Mouse (Mus musculus) brain, embryonic 14.5 days (tissue): Measurements from ENCODE around the gene Tekt3.

ENCODE experiments used
- CTCF ChIP-seq: fragments of 200-500 bp; IDR thresholded peaks from 2 replicates; pipeline ENCODE4 v1.5.1; 2012; ENCODE audit warnings: inconsistent platforms, mild to moderate bottlenecking, moderate library complexity, borderline replicate concordance; ENCODE audit not compliant: insufficient read depth, insufficient read length; ENCODE audit errors: extremely low read depth
- POLR2A ChIP-seq: fragments of 200-500 bp; IDR thresholded peaks from 2 replicates; pipeline ENCODE4 v1.6.1; 2012; ENCODE audit warnings: mild to moderate bottlenecking, inconsistent platforms, borderline replicate concordance; ENCODE audit not compliant: poor library complexity, insufficient read depth, insufficient read length, severe bottlenecking; ENCODE audit errors: extremely low read depth

GRCm38 (mm10) chr11:63017327-63018082 is 43.9 kb upstream of the Tekt3 start:
- no peak for TF ChIP-seq CTCF
- TF ChIP-seq POLR2A: no peak
